Comparison of ENCODE assay signal across 8 mouse cellular contexts in the genomic region with DNA sequence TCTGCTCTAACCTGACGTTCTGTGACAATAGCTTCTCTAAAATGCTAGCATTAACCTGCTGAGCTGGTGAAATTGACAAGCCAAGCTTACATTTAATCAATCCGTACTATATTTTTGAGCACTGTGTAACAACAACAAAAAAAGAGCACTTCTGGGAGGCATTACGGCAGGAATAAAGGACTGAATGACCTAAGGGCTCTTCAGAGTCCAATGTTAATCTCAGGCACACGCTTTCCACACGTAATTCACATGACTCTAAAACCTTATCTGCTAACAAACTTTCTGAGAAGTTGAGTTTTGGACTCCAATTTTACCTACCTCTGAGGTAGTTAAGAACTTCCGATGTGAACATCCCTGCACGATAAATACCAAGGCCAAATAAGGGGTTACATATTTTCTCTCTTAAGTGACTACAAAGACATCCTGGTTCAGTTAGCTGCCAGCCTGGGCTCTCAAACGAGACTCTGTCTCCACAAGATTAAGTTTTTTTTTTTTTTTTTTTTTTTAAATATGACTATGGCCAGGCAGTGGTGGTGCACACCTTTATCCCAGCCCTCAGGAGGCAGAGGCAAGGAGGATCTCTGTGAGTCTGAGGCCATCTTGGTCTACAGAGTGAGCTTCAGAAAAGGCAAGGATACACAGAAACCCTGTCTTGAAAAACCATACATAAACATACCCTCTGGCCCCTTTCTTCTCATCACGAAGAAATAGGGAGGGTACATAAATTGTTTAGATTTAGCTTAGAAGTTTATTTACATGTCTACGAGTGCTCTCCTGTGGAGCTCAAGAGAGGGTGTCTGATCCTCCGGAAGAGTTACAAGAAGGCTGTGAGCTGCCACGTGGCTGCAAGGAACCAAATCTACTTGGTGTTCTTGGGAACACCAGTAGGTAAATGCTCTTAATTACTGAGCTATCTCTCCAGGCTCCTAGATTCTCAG. TPM values are rescaled to one million over a fixed set of nuclear protein-coding genes. Genes with fewer than 3 reads are reported as not detected.
DNase-seq lines count a peak whose midpoint lies in the region; TF ChIP-seq lines count a peak whose summit lies in the region.

No protein-coding gene starts in this region.

- no peak for DNase-seq in lung, adult 2 months
- DNase-seq in lung, postnatal 10 days, result no peak
- peak; percentile 21 for DNase-seq in adipocyte (ENCODE audit: low spot score)
- peak; percentile 29 for DNase-seq in hindbrain, embryonic 10.5 days (ENCODE audit: low spot score)
- DNase-seq in mesoderm, embryonic 11.5 days (ENCODE audit: low read depth, low spot score), result peak; percentile 41
- DNase-seq in ovary, postnatal 10 days (ENCODE audit: low spot score), result no peak
- no peak for DNase-seq in right cerebral cortex, postnatal 4 days
- DNase-seq in kidney, postnatal 10 days, result no peak

- no peaks in the 10 kb centered on the region for H3K9me3 ChIP-seq in hindbrain, embryonic 10.5 days

- peak overlapping the region; percentile 98 for H3K27ac ChIP-seq in hindbrain, embryonic 10.5 days

- no peaks in the 10 kb centered on the region for H3K27me3 ChIP-seq in hindbrain, embryonic 10.5 days (ENCODE audit: insufficient read depth, poor library complexity, severe bottlenecking)

- 17% methylated on average over 12 of the region's 12 CpGs for WGBS in lung, adult 2 months
- 44% methylated on average over 12 of the region's 12 CpGs for WGBS in hindbrain, embryonic 10.5 days

- TF ChIP-seq POLR2A in lung, adult 2 months (IDR thresholded peaks at IDR 0.05; ENCODE audit: borderline replicate concordance, extremely low read depth, low read depth, low read length), result no peak

- peaks cover 12% of the 10 kb centered on the region for H3K4me1 ChIP-seq in lung, adult 2 months (ENCODE audit: control insufficient read depth, insufficient read depth, low read length)
- peaks cover 22% of the 10 kb centered on the region for H3K4me1 ChIP-seq in hindbrain, embryonic 10.5 days (replicated peaks)

- TF ChIP-seq CTCF in lung, adult 2 months (IDR thresholded peaks at IDR 0.05; ENCODE audit: insufficient read depth, low read length), result no peak

- H3K4me3 ChIP-seq in lung, adult 2 months (replicated peaks; ENCODE audit: extremely low read depth, low read depth, low read length), result peak overlapping the region; percentile 74
- peak overlapping the region; percentile 98 for H3K4me3 ChIP-seq in hindbrain, embryonic 10.5 days

- peaks cover 60% of the 10 kb centered on the region for H3K36me3 ChIP-seq in hindbrain, embryonic 10.5 days

RNA-seq across cellular contexts. Expression of a gene that starts 1.2 kb away (rescaled TPM):
- polyA plus RNA-seq in lung, adult 2 months (2012; rRNA removed), result 8.4 and 11.3 TPM in 2 replicates
- polyA plus RNA-seq in hindbrain, embryonic 10.5 days (2016; fragmentation: Nextera tagmentation; extraction: Ambion mirVana), result 295 and 311 TPM in 2 replicates

RNA-seq across cellular contexts. Expression of a gene that starts 1.4 kb away (rescaled TPM):
- polyA plus RNA-seq in lung, adult 2 months (2012; rRNA removed), result 10.2 and 10.8 TPM in 2 replicates
- 47.6 and 61.6 TPM in 2 replicates for polyA plus RNA-seq in hindbrain, embryonic 10.5 days (2016; fragmentation: Nextera tagmentation; extraction: Ambion mirVana)

RNA-seq across cellular contexts. Expression of a gene that starts 29.6 kb away (rescaled TPM):
- polyA plus RNA-seq in lung, adult 2 months (2012; rRNA removed), result 7.0 and 11.0 TPM in 2 replicates
- polyA plus RNA-seq in hindbrain, embryonic 10.5 days (2016; fragmentation: Nextera tagmentation; extraction: Ambion mirVana), result 127 and 154 TPM in 2 replicates

RNA-seq across cellular contexts. Expression of a gene that starts 52.1 kb away (rescaled TPM):
- not detected in 2 replicates for polyA plus RNA-seq in lung, adult 2 months (2012; rRNA removed)
- not detected in 2 replicates for polyA plus RNA-seq in hindbrain, embryonic 10.5 days (2016; fragmentation: Nextera tagmentation; extraction: Ambion mirVana)

RNA-seq across cellular contexts. Expression of a gene that starts 54.3 kb away (rescaled TPM):
- polyA plus RNA-seq in lung, adult 2 months (2012; rRNA removed), result 18.6 and 35.0 TPM in 2 replicates
- polyA plus RNA-seq in hindbrain, embryonic 10.5 days (2016; fragmentation: Nextera tagmentation; extraction: Ambion mirVana), result 55.8 and 59.0 TPM in 2 replicates

Comparison
In these comparisons a context has a peak if more than half of its experiments do, and no peak if none do; other contexts are left out.
1. DNase-seq: peak in adipocyte (single experiment), hindbrain, embryonic 10.5 days (single experiment) and mesoderm, embryonic 11.5 days (single experiment); none in lung, adult 2 months (single experiment), lung, postnatal 10 days (single experiment), ovary, postnatal 10 days (single experiment), right cerebral cortex, postnatal 4 days (single experiment) and kidney, postnatal 10 days (single experiment).
2. RNA of a gene that starts 1.2 kb away (polyA plus RNA-seq): 295 to 311 TPM in hindbrain, embryonic 10.5 days; 8.4 to 11.3 TPM in lung, adult 2 months; every median in the first group is over 10 times any median in the second.
3. RNA of a gene that starts 29.6 kb away (polyA plus RNA-seq): 127 to 154 TPM in hindbrain, embryonic 10.5 days; 7.0 to 11.0 TPM in lung, adult 2 months; every median in the first group is over 10 times any median in the second.